Mouse (Mus musculus) liver, embryonic 12.5 days (tissue): ENCODE results near the gene Echs1. TPM values are rescaled to one million over a fixed set of nuclear protein-coding genes. Genes with fewer than 3 reads are reported as not detected.
"Not testable (repeated sequence)": the region's sequence is repeated elsewhere in the genome, so short reads cannot be mapped to it uniquely, and the experiment has no call there.

Source experiments
- ATAC-seq: fragments of 200-750 bp; cut with Nextera tagmentation; 2 replicates; pipeline ENCODE4 v1.8.0; 2017; ENCODE audit warnings: moderate number of reproducible peaks, mild to moderate bottlenecking, moderate library complexity
- H3K27ac ChIP-seq: fragments of 300-500 bp; sonication (generic); 2 replicates; pipeline ENCODE4 v1.5.1; 2016; ENCODE audit warnings: mild to moderate bottlenecking
- H3K27me3 ChIP-seq: fragments of 300-500 bp; sonication (generic); replicated peaks from 2 replicates; pipeline ENCODE4 v1.6.1; 2016; ENCODE audit warnings: mild to moderate bottlenecking, moderate library complexity
- H3K36me3 ChIP-seq: fragments of 300-500 bp; sonication (generic); 2 replicates; pipeline ENCODE4 v1.6.1; 2016; ENCODE audit warnings: mild to moderate bottlenecking, moderate library complexity
- H3K4me1 ChIP-seq: fragments of 300-500 bp; sonication (generic); 2 replicates; pipeline ENCODE4 v1.6.1; 2016
- H3K4me2 ChIP-seq: fragments of 300-500 bp; sonication (generic); 2 replicates; pipeline ENCODE4 v1.6.1; 2016; ENCODE audit warnings: mild to moderate bottlenecking, moderate library complexity
- H3K4me3 ChIP-seq: fragments of 300-500 bp; sonication (generic); 2 replicates; pipeline ENCODE4 v1.5.1; 2016; ENCODE audit warnings: mild to moderate bottlenecking, moderate library complexity
- H3K9ac ChIP-seq: fragments of 300-500 bp; sonication (generic); 2 replicates; pipeline ENCODE4 v1.6.1; 2016; ENCODE audit warnings: mild to moderate bottlenecking, moderate library complexity
- H3K9me3 ChIP-seq: fragments of 300-500 bp; sonication (generic); replicated peaks from 2 replicates; pipeline ENCODE4 v1.6.1; 2016; ENCODE audit warnings: mild to moderate bottlenecking, moderate library complexity
- whole genome bisulfite sequencing: fragments of 180-500 bp; shearing (Covaris S2); methylation state at CpG from one replicate; pipeline ENCODE4 v1.1.7; 2016; ENCODE audit not compliant: insufficient replicate concordance; 5-methylcytosine and 5-hydroxymethylcytosine counted together
- polyA plus RNA-seq: library from polyadenylated mRNA; unstranded; fragments of >200 nt; fragmentation: Nextera tagmentation; extraction: Ambion mirVana; gene quantifications from 2 replicates; pipeline ENCODE4 v1.2.1, GENCODE M21; 2016

Gene Echs1
- polyA plus RNA-seq, 1 experiment from 2014 or later = 78.7 TPM

DNA sequence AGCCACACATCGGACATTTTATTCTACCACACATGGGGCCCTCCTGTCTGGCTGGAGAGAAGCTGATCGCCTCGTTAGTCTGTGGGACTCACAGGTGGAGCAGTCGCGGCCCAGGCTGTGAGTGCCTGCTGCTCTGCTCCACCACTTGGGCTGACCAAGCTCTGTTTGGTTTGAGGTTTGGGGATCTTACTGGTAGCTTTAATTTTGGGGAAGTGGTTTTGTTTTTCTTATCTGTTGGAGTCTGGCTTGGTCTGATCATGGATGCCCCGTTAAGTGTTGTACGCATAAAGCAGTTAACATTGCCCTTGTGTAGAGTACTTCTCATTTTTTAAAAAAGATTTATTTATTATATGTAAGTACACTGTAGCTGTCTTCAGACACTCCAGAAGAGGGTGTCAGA lies 17.8 kb upstream of the Echs1 start:
- H3K27me3 ChIP-seq = not testable (repeated sequence)

DNA sequence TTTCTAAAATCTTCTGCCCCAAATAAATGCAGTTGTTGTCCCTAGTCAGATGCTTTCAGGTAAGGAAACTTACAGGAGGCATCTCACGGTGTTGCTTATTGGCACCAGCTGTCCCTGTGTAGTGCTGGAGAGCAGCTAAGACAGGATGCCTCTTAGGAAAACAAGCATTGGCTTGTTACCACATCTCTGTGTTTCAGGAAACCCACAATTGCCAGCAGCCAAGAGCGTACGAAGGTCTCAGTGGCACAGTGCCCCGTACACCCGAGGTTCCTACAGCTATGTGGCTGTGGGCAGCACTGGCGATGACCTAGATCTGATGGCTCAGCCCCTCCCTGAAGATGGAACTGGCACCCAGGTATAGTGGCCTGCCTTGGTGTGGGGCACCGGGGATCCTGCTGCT lies 15.9 kb upstream of the Echs1 start:
- H3K9ac ChIP-seq, ATAC-seq, H3K9me3 ChIP-seq, H3K4me2 ChIP-seq, H3K4me1 ChIP-seq, H3K4me3 ChIP-seq, H3K27ac ChIP-seq, H3K27me3 ChIP-seq: not testable (repeated sequence)
- 74% methylated on average over 7 of the region's 7 CpGs for WGBS
- peaks cover 20% of the 10 kb centered on the region for H3K36me3 ChIP-seq

More for the DNA sequence above, 17.8 kb upstream of the Echs1 start:
- ATAC-seq, H3K9ac ChIP-seq, H3K9me3 ChIP-seq, H3K4me2 ChIP-seq, H3K4me3 ChIP-seq, H3K27ac ChIP-seq: not testable (repeated sequence)
- 32% methylated on average over 7 of the region's 7 CpGs for WGBS
- peaks cover 10% of the 10 kb centered on the region for H3K4me1 ChIP-seq
- H3K36me3 ChIP-seq = peaks cover 20% of the 10 kb centered on the region

DNA sequence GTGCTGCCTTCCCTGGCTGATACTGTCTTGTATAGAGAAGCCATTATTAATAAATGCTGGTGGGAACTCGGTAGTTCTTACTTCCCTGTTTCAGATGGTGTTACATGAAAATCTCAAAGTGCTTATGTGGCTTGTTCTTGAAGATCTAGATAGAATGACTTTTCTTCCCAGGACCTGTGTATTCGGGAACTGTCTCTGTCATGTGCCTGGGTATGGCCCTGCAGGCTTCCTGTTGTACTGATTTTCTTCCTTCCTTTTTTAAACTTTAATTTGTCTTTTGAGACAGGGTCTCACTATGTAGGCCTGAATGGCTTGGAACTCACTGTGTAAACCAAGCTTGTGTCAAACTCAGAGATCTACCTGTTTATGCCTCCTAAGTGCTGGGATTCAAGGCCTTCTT lies 11.6 kb upstream of the Echs1 start:
- Histone ChIP-seq H3K4me2 (no peak overlapping the region), H3K9ac (no peak overlapping the region), H3K36me3 (peaks cover 20% of the 10 kb centered on the region), H3K9me3 (no peaks in the 10 kb centered on the region), H3K4me1 (peaks cover 25% of the 10 kb centered on the region), H3K27me3 (no peaks in the 10 kb centered on the region), H3K27ac (no peak overlapping the region), H3K4me3 (no peak overlapping the region)
- ATAC-seq = no peak
- 43% methylated on average over 2 of the region's 2 CpGs for WGBS

- 64% methylated on average over 3 of the region's 3 CpGs for WGBS
- H3K9me3 ChIP-seq = no peaks in the 10 kb centered on the region
- H3K4me2 ChIP-seq = peak overlapping the region; percentile 40
- no peaks in the 10 kb centered on the region for H3K27me3 ChIP-seq
- no peak overlapping the region for H3K9ac ChIP-seq
- no peak for ATAC-seq
- H3K4me3 ChIP-seq = no peak overlapping the region
- peaks cover 31% of the 10 kb centered on the region for H3K4me1 ChIP-seq
- H3K36me3 ChIP-seq = peaks cover 20% of the 10 kb centered on the region
- H3K27ac ChIP-seq = no peak overlapping the region
These were observed 10.7 kb upstream of the Echs1 start for GRCm38 (mm10) chr7:140126934-140127333.

GRCm38 (mm10) chr7:140126022-140126350 lies 9.7 kb upstream of the Echs1 start:
- Histone ChIP-seq H3K27ac (0 out of 2 replicates have a peak overlapping the region, but pooled peaks have one; percentile 12), H3K9me3 (no peaks in the 10 kb centered on the region), H3K4me2 (peak overlapping the region; percentile 82), H3K4me3 (peak overlapping the region; percentile 70), H3K36me3 (peaks cover 19% of the 10 kb centered on the region), H3K27me3 (no peaks in the 10 kb centered on the region), H3K4me1 (peaks cover 31% of the 10 kb centered on the region), H3K9ac (peak overlapping the region; percentile 80)
- WGBS = 5% methylated on average over 5 of the region's 5 CpGs
- peak; percentile 1; the same call in 1 of the 2 replicates for ATAC-seq

DNA sequence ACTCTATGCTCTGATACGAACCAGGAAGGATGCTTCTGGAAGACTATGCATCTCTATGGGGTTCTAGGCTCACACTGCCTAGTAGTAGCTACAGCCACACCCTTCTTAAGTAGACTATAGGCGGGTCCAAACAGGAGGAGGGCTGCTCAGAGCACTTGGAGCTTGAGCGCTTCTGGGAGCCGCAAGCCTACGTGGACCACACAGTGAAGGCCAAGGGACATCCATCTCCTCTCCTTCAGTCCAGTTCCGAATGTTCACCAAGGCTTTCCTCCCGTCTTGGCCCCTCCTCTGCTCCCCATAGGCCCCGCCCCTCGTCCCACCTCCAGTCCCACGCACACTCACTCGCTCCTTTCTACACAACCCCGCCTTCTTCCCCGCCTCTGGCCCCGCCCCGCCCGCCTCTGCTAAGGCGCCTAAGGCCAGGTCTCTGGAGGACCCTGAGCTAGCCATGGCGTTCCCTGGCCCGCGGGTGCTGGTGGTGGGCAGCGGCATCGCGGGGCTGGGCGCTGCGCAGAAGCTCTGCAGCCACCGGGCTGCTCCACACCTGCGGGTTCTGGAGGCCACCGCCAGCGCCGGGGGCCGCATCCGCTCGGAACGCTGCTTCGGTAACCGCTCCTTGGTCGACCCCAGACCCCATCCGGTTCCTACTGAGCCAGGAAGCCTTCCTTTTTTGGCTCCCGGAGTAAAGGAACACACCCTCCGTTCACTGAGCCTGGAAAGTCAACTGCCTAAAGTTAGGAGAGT lies 9.2 kb upstream of the Echs1 start:
- H3K27me3 ChIP-seq = no peaks in the 10 kb centered on the region
- H3K9me3 ChIP-seq = no peaks in the 10 kb centered on the region
- H3K27ac ChIP-seq = peak overlapping the region; percentile 12; the same call in 1 of the 2 replicates
- peak overlapping the region; percentile 80 for H3K9ac ChIP-seq
- H3K4me2 ChIP-seq = peak overlapping the region; percentile 82
- 1% methylated on average over 40 of the region's 40 CpGs for WGBS
- ATAC-seq = peak; percentile 99
- H3K36me3 ChIP-seq = peaks cover 14% of the 10 kb centered on the region
- H3K4me3 ChIP-seq = peak overlapping the region; percentile 70
- H3K4me1 ChIP-seq = peaks cover 31% of the 10 kb centered on the region

DNA sequence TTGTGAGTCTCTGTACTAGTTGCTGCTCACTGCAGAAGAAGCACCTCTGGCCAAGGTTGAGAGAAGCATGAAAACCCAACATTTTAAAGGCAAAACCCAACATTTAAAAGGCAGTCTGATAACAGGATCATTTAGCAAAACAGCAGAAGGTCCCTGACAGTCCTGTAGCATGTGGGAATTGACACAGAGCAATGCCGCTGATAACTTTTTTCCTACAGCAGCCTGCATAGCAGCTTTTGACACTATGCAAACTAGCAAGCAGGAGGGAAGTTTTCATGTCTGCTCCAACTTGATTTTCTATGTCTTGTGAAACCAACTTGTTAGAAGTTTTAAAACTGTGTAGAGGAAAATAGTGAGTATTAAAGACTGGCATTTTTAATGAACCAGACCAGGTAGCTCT lies 8.1 kb upstream of the Echs1 start:
- peaks cover 31% of the 10 kb centered on the region for H3K4me1 ChIP-seq
- H3K36me3 ChIP-seq = peaks cover 3% of the 10 kb centered on the region; the same call in 1 of the 2 replicates
- H3K4me2 ChIP-seq = no peak overlapping the region
- 74% methylated on average over 1 of the region's 1 CpGs for WGBS
- H3K9me3 ChIP-seq = no peaks in the 10 kb centered on the region
- H3K4me3 ChIP-seq = no peak overlapping the region
- H3K27ac ChIP-seq = no peak overlapping the region
- no peak overlapping the region for H3K9ac ChIP-seq
- no peaks in the 10 kb centered on the region for H3K27me3 ChIP-seq
- no peak for ATAC-seq

DNA sequence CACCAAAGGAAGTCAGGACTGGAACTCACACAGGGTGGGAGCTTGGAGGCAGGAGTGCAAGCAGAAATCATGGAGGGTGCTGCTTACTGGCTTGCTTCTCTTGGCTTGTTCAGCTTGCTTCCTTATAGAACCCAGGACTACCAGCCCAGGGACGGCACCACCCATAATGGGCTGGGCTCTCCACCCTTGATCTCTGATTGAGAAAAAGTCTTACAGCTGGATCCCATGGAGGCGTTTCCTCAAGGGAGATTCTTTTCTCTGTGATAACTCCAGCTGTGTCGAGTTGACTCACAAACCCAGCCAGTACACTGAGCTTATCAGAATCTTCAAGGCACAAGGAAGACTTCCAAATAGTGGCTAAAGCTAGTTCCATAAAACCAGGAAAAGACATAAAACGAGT lies 6.5 kb upstream of the Echs1 start:
- Histone ChIP-seq H3K9me3 (no peaks in the 10 kb centered on the region), H3K4me1 (peaks cover 31% of the 10 kb centered on the region), H3K9ac (no peak overlapping the region), H3K4me2 (no peak overlapping the region), H3K36me3 (no peaks in the 10 kb centered on the region), H3K4me3 (no peak overlapping the region), H3K27me3 (no peaks in the 10 kb centered on the region), H3K27ac (no peak overlapping the region)
- 18% methylated on average over 4 of the region's 4 CpGs for WGBS
- ATAC-seq = no peak

DNA sequence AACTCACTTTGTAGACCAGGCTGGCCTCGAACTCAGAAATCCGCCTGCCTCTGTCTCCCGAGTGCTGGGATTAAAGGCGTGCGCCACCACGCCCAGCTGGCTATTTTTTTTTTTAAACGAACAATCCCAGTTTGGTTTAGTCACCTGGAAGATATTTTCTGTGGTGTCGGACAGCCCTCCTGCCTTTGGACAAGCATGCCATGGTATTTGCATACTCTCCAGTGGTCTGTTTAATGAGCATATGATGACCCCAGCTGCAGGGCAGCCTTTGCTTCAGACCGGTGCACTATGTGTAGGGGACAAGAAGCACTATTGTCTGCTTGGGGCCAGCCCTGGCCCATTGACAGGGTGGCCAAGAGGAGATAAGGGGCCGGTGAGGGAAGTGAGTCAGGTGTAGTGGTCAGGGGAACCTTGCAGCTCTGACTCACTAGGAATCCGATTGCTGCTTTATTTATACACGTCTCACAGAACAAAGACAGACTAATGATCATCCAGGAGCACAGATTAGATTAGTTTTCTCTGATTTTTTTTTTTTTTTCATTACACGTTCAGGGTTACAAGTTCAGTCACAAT lies 5.1 kb upstream of the Echs1 start:
- Histone ChIP-seq H3K9me3 (no peaks in the 10 kb centered on the region), H3K4me3 (no peak overlapping the region), H3K9ac (no peak overlapping the region), H3K4me1 (peaks cover 33% of the 10 kb centered on the region), H3K27ac (no peak overlapping the region), H3K36me3 (no peaks in the 10 kb centered on the region), H3K27me3 (no peaks in the 10 kb centered on the region), H3K4me2 (no peak overlapping the region)
- no peak for ATAC-seq
- WGBS = 52% methylated on average over 13 of the region's 13 CpGs

DNA sequence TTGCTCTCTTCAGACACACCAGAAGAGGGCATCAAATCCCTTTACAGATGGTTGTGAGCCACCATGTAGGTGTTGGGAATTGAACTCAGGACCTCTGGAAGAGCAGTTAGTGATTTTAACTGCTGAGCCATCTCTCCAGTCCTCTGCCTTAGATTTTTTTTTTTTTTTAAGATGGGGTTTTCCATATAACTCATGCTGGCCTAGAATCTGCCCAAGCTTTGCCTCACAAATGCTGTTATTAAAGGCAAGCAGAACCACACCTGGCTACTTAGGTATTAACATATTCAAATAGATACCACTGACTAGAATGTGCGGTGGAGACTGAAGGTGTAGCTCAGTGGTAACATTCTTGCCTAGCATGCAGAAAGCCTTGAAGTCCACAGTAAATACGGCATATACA lies 4.2 kb upstream of the Echs1 start:
- no peak for ATAC-seq
- H3K36me3 ChIP-seq = no peaks in the 10 kb centered on the region
- H3K4me3 ChIP-seq = no peak overlapping the region
- H3K4me2 ChIP-seq = no peak overlapping the region
- H3K9ac ChIP-seq = no peak overlapping the region
- peaks cover 31% of the 10 kb centered on the region for H3K4me1 ChIP-seq
- no peak overlapping the region for H3K27ac ChIP-seq
- 71% methylated on average over 2 of the region's 2 CpGs for WGBS
- H3K9me3 ChIP-seq = no peaks in the 10 kb centered on the region
- H3K27me3 ChIP-seq = no peaks in the 10 kb centered on the region

- peak within 1 kb of the TSS; percentile 98 for H3K4me2 ChIP-seq
- H3K27me3 ChIP-seq = no peaks in the 10 kb centered on the region
- no peaks in the 10 kb centered on the region for H3K9me3 ChIP-seq
- peaks cover 22% of the 10 kb centered on the region for H3K36me3 ChIP-seq
- WGBS = 2% methylated on average over 23 of the region's 23 CpGs
- H3K4me3 ChIP-seq = peak within 1 kb of the TSS; percentile 70
- ATAC-seq = peak; percentile 71
- H3K9ac ChIP-seq = peak within 1 kb of the TSS; percentile 75
- peaks cover 23% of the 10 kb centered on the region for H3K4me1 ChIP-seq
- H3K27ac ChIP-seq = peak within 1 kb of the TSS; percentile 72
These were observed 520 bp downstream of the Echs1 start, which contains the start of gene Paox for GRCm38 (mm10) chr7:140115583-140116328. Gene Paox, plus strand, starts transcription at chr7:140115799.

- H3K4me2 ChIP-seq = no peak overlapping the region
- H3K27ac ChIP-seq = no peak overlapping the region
- H3K4me3 ChIP-seq = no peak overlapping the region
- H3K4me1 ChIP-seq = peaks cover 19% of the 10 kb centered on the region
- no peak overlapping the region for H3K9ac ChIP-seq
- no peak for ATAC-seq
- WGBS = 52% methylated on average over 3 of the region's 3 CpGs
- no peaks in the 10 kb centered on the region for H3K27me3 ChIP-seq
- H3K36me3 ChIP-seq = peaks cover 59% of the 10 kb centered on the region
- H3K9me3 ChIP-seq = no peaks in the 10 kb centered on the region
These were observed 4.3 kb downstream of the Echs1 start for GRCm38 (mm10) chr7:140111943-140112342.
